Mouse (Mus musculus): ENCODE results near the gene Pbx1. TPM values are rescaled to one million over a fixed set of nuclear protein-coding genes. Genes with fewer than 3 reads are reported as not detected.
A peak's percentile ranks its signal among the peaks of the same experiment; 100 is the strongest.

The Pbx1 gene
- polyA plus RNA-seq, 1 experiment from 2014 or later: 27.5 TPM

DNA sequence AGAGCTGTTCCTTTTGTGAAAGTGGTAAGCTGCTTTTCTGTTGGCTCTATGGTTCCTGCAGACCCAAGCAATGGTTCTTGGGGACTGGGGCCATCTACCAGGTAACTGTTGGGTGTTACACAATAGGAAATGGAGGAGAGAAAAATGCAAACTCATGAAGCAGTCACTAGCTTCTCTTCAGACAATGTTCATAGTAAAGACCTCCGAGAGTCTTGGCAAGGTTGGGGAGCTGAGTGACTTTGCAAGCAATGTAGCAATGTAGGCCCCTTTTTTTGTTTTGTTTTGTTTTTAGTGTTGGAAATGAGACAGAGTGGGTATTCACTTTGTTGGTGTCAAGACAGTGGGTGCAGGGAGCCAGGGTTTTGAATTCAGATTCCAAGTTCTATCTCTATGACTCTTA lies 198.9 kb downstream of the Pbx1 start:
- 97% methylated on average over 1 of the region's 1 CpGs for WGBS

DNA sequence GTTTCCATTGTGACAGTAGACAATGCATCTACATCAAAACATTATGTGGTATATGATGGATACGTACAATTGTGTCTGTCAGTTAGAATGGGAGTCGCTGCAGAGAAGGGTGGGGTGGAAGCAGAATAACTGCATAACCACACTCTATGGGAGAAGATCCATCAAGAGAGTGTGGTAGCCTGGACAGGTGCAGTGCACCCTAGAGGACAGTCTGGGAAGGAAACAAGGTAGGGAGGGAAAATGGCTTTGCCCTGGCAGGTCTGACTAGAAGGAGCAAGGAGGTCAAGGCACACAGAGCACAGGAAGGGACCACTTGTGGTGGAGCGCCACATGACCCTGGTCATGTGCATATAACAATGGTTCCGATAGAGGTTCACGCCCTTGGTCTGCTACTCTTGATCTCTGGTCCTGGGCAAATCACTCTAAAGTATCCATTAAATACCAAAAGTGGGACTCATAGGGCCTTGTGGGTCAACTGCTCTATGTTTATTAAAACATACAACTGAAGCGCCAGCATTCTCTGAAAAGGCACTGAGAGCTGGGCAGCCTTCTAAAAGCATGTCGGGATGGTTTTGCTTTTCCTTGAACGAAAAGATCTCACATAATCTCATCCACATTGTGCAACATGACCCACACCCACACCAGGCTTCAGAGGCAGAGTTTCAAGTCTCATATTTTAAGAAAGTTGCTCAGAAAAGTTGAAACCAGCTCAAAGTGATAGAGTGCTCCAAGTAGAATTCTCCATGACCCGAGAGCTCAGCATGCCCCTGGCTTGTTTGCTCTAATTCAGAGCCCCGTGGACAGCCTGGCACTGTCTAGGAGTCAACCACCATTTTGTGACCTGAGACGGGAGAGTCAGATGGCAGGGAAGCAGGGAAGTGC lies 200.3 kb downstream of the Pbx1 start:
- no peak overlapping the region for H3K4me3 ChIP-seq (replicated peaks)
- no peak overlapping the region for H3K27ac ChIP-seq
- H3K4me2 ChIP-seq (replicated peaks): no peak overlapping the region
- no peaks in the 10 kb centered on the region for H3K9me3 ChIP-seq
- H3K9ac ChIP-seq: no peak overlapping the region
- no peaks in the 10 kb centered on the region for H3K27me3 ChIP-seq (replicated peaks)
- H3K4me1 ChIP-seq (replicated peaks): peaks cover 20% of the 10 kb centered on the region
- ATAC-seq: no peak
- WGBS: 87% methylated on average over 11 of the region's 11 CpGs
- no peaks in the 10 kb centered on the region for H3K36me3 ChIP-seq

More for the DNA sequence above, 198.9 kb downstream of the Pbx1 start:
- Histone ChIP-seq H3K4me1 (replicated peaks) (peaks cover 20% of the 10 kb centered on the region), H3K4me2 (replicated peaks) (no peak overlapping the region), H3K36me3 (no peaks in the 10 kb centered on the region), H3K27me3 (replicated peaks) (no peaks in the 10 kb centered on the region), H3K9ac (no peak overlapping the region), H3K9me3 (no peaks in the 10 kb centered on the region), H3K4me3 (replicated peaks) (no peak overlapping the region), H3K27ac (no peak overlapping the region)
- no peak for ATAC-seq

DNA sequence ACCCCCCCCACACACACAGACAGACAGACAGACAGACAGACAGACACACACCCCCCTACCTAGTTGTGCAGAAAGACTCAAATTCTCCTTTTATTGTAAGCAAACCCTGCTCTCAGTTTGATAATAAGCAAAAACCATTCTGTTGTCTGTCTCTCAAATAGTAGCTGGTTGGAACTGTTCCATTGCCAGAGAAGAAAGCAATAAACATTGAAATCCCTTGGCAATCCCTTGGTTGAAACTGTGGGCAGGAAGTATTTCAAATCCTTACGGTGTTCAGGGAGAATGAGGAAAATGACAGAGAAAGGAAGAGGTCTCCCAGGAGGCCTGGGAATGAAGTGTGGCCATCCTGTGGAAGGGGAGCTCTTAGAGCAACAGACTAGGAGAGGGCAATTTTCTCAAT lies 201.2 kb downstream of the Pbx1 start:
- H3K9ac ChIP-seq: no peak overlapping the region
- H3K27me3 ChIP-seq (replicated peaks): no peaks in the 10 kb centered on the region
- H3K4me1 ChIP-seq (replicated peaks): peaks cover 24% of the 10 kb centered on the region
- no peak for ATAC-seq
- no peaks in the 10 kb centered on the region for H3K36me3 ChIP-seq
- no peak overlapping the region for H3K4me3 ChIP-seq (replicated peaks)
- no peak overlapping the region for H3K4me2 ChIP-seq (replicated peaks)
- H3K9me3 ChIP-seq: no peaks in the 10 kb centered on the region
- 21% methylated on average over 1 of the region's 1 CpGs for WGBS
- no peak overlapping the region for H3K27ac ChIP-seq

DNA sequence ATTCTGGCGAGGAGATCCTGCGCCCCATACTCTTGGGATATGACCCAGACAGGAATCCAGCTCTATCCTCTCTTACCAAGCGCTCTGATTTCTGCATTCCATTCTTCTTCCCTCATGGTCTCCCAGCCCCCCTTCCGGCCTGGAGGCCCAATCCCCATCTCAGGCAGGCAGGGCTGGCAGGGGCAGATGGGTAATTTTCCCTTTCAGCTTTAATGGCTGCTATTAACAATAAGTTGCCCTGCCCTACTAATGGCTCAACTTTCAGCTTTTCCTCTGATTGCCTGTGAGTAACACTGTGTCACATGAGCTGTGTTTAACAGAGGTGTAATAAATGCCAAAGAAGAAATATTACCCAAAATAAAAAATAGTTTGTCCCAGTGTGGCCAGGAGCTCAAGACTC lies 201.9 kb downstream of the Pbx1 start:
- H3K4me2 ChIP-seq (replicated peaks): no peak overlapping the region
- H3K9ac ChIP-seq: no peak overlapping the region
- ATAC-seq: peak; percentile 81
- H3K9me3 ChIP-seq: no peaks in the 10 kb centered on the region
- no peaks in the 10 kb centered on the region for H3K36me3 ChIP-seq
- H3K4me3 ChIP-seq (replicated peaks): no peak overlapping the region
- 53% methylated on average over 4 of the region's 4 CpGs for WGBS
- no peak overlapping the region for H3K27ac ChIP-seq
- peaks cover 24% of the 10 kb centered on the region for H3K4me1 ChIP-seq (replicated peaks)
- no peaks in the 10 kb centered on the region for H3K27me3 ChIP-seq (replicated peaks)

DNA sequence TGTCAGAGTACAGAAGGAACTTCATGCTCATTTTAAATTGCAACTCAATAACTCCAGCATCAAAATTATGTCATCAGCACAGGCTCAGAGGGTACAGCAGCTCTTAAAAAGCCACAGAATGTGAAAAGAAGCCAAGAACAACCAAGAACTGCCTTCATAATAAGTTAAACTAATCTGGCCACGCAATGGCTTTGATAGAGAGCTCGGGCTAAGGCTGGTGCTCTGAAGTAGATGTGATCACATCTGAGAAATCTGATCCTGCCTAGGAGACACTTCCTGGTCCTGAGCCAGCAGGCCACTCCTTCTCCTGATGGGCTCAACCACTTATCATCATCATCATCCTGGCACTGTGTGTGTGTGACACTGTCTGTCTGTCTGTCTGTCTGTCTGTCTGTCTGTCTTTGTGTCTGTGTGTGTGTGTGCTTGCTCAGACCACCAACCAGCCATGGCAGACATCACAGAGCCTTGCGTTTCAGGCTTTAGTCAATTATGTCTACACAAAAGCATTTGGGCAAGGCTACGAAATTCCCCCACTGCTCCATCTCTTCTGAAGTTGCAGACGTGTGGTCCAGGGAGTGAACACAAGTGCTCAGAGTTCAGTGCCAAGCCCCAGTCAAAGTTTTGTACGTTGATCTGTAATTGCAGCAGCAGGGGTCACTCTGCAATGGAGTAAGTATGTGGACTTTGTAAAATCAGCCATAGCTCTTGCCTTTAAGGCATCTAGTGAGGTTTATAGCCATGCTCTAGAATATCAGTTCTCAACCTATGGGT lies 203.1 kb downstream of the Pbx1 start:
- ATAC-seq: no peak
- H3K36me3 ChIP-seq: no peaks in the 10 kb centered on the region
- no peaks in the 10 kb centered on the region for H3K9me3 ChIP-seq
- H3K27me3 ChIP-seq (replicated peaks): no peaks in the 10 kb centered on the region
- H3K27ac ChIP-seq: no peak overlapping the region
- H3K4me2 ChIP-seq (replicated peaks): no peak overlapping the region
- H3K4me3 ChIP-seq (replicated peaks): no peak overlapping the region
- no peak overlapping the region for H3K9ac ChIP-seq
- 80% methylated on average over 6 of the region's 6 CpGs for WGBS
- H3K4me1 ChIP-seq (replicated peaks): peaks cover 24% of the 10 kb centered on the region

DNA sequence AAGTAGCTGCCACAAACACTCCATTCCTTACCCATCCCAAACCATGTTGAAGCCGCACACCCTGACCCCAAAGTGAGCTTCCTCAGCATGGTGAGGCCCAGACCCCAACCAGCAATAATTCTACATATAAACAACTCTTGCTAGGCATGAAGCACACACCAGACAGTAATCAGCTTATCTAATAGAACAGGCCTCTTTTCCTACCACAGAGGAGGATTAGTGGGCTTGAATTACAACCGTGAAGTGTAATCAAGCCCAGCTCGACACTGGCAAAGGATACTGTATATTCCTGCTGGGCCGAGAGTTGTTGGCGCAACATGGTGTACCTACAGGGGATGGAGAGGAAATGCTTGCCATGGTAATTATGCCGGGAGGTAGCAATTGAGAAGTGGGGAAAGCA lies 205.9 kb downstream of the Pbx1 start:
- Histone ChIP-seq H3K9me3 (no peaks in the 10 kb centered on the region), H3K4me2 (replicated peaks) (no peak overlapping the region), H3K36me3 (no peaks in the 10 kb centered on the region), H3K27ac (no peak overlapping the region), H3K4me1 (replicated peaks) (peaks cover 17% of the 10 kb centered on the region), H3K4me3 (replicated peaks) (no peak overlapping the region), H3K27me3 (replicated peaks) (no peaks in the 10 kb centered on the region), H3K9ac (no peak overlapping the region)
- 55% methylated on average over 6 of the region's 6 CpGs for WGBS
- no peak for ATAC-seq

DNA sequence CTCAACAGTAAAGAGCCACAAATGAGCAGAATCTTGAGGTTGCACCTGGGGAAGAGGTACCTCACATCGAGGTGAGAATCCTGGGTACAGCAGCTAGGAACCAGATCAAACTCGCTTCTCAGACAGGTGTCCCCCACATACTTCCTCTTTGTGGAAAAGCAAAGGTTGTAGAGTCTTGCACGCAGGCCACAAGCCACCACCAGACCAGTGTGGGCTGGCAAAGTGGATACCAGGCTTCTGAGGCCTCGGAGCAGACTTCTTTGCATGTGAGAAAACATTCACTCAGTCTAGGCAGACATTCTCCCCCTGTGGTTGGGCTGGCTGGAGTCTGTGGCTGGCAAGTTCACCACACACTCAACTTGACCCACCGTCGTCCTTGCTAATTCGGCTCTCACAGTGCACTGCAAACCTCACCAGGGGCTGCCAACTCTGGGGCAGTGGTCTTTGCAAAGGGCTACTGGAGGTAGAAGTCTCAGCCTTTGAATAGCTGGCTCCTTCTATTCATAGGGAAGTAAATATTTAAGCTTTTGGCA lies 206.4 kb downstream of the Pbx1 start:
- H3K27ac ChIP-seq: no peak overlapping the region
- no peak overlapping the region for H3K4me3 ChIP-seq (replicated peaks)
- no peak for ATAC-seq
- peaks cover 15% of the 10 kb centered on the region for H3K4me1 ChIP-seq (replicated peaks)
- H3K36me3 ChIP-seq: no peaks in the 10 kb centered on the region
- H3K27me3 ChIP-seq (replicated peaks): no peaks in the 10 kb centered on the region
- no peak overlapping the region for H3K4me2 ChIP-seq (replicated peaks)
- H3K9me3 ChIP-seq: no peaks in the 10 kb centered on the region
- no peak overlapping the region for H3K9ac ChIP-seq
- WGBS: 78% methylated on average over 7 of the region's 7 CpGs

DNA sequence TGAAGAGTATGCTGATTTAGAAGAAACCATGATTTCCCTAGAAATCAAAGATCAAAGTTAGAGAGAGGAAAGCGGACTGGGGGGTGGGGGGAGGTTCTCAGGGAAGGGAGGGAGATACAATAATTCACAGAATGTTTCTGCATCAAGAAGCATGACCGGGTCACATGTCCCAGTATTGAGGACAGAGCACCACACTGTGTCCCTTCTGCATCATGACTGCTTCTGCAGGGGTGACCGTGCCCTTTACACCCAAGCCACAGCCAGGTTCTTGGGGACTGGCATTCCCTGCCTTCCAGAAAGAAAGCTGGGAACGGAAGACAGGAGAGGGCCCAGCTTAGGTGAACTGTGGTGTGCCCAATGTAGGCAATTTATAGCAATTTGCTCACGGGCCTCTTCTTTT lies 207.9 kb downstream of the Pbx1 start:
- Histone ChIP-seq H3K4me2 (replicated peaks) (no peak overlapping the region), H3K9me3 (no peaks in the 10 kb centered on the region), H3K4me1 (replicated peaks) (peaks cover 9% of the 10 kb centered on the region; the same call in 1 of the 2 replicates), H3K27ac (no peak overlapping the region), H3K4me3 (replicated peaks) (no peak overlapping the region), H3K9ac (no peak overlapping the region), H3K36me3 (no peaks in the 10 kb centered on the region), H3K27me3 (replicated peaks) (no peaks in the 10 kb centered on the region)
- WGBS: 86% methylated on average over 5 of the region's 5 CpGs
- ATAC-seq: no peak

DNA sequence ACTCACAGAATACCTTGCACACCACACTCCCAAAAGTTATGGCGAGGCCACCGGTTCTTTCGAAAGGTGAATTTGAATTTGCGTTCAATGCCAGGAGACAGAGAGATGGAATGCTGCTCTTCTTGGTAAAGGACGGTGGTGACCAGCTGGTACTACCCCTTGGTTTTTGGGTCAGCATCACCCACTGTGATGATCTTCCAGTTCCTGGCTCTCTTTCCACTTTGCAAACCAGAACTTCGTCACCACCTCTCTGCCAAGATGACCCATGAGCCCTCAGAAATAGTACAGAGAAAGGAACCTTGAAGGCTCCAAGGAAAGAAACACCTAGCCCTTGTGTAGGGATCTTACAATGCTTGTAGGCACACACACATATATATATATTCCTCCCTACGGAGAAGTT lies 209.3 kb downstream of the Pbx1 start:
- Histone ChIP-seq H3K4me1 (replicated peaks) (peaks cover 9% of the 10 kb centered on the region; the same call in 1 of the 2 replicates), H3K27ac (no peak overlapping the region), H3K4me2 (replicated peaks) (no peak overlapping the region), H3K9me3 (no peaks in the 10 kb centered on the region), H3K9ac (no peak overlapping the region), H3K27me3 (replicated peaks) (no peaks in the 10 kb centered on the region), H3K36me3 (no peaks in the 10 kb centered on the region), H3K4me3 (replicated peaks) (no peak overlapping the region)
- ATAC-seq: no peak
- WGBS: 92% methylated on average over 7 of the region's 7 CpGs

DNA sequence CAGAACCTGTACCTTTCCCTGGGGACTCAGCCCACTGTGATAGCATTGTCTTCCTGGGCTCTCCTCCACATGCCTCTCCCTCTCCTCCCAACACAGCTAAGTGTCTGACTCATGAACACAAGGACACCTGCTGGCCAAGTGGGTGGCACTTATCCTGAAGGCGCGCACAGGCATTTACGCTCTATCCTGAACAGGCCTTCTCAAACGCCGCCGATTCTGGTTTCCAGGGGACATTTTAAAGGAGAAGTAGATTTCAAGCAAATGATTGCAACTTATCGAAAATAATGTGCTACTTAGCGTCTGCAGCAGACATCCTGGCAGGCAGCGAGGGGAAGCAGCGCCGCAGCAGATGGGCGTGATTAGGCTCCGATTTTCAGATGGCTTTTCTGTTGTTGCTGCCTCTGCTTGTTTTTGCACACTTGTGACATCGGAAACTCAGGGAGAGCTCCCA lies 211.0 kb downstream of the Pbx1 start:
- ATAC-seq: peak; percentile 40; the same call in 1 of the 2 replicates
- peaks cover 10% of the 10 kb centered on the region; the same call in 1 of the 2 replicates for H3K4me1 ChIP-seq (replicated peaks)
- no peak overlapping the region for H3K27ac ChIP-seq
- H3K9ac ChIP-seq: no peak overlapping the region
- no peaks in the 10 kb centered on the region for H3K9me3 ChIP-seq
- H3K27me3 ChIP-seq (replicated peaks): no peaks in the 10 kb centered on the region
- no peak overlapping the region for H3K4me3 ChIP-seq (replicated peaks)
- H3K36me3 ChIP-seq: no peaks in the 10 kb centered on the region
- 76% methylated on average over 14 of the region's 14 CpGs for WGBS
- no peak overlapping the region for H3K4me2 ChIP-seq (replicated peaks)

DNA sequence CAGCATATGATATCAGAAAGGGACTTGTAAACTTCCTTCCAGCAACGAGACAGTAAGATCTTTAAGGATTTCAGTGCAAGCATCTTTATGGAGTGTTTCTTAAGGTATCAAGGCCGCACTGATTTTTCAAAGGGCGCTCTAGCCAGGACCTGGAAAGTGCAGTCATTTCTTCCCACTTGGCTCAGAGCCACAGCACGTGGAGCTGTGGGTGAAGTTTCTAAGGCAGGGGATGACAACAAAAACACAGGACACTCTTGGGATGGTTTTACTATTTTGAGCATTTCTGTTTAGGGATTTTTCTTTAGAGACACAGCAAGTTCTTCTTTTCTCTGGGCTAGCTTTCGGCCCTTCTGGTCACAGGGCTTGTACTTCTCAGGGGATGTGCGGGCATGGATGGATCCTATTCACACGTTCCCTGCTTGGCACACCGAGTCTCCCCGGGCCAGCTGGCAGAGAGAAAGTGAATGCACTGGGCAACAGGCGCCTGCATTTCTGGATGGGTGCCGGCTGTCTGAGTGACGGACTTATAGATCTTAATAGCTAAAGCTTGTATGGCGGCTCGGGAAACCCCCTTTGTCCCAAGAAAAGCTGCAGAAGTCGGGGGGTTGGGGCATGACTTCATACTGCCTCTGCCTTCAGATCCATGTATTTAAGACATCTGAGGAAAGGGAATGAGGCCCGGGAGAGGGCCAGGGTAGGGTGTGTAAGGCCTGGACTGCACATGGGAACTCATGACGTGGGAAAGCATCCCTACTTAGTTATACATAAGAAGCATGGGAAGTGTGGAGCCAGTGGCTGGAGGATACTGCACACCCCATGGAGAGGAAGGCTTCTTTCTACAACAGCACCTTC lies 215.9 kb downstream of the Pbx1 start:
- Histone ChIP-seq H3K4me2 (replicated peaks) (no peak overlapping the region), H3K9me3 (no peaks in the 10 kb centered on the region), H3K27ac (no peak overlapping the region), H3K4me3 (replicated peaks) (no peak overlapping the region), H3K4me1 (replicated peaks) (peaks cover 25% of the 10 kb centered on the region; the same call in 1 of the 2 replicates), H3K36me3 (no peaks in the 10 kb centered on the region), H3K9ac (no peak overlapping the region), H3K27me3 (replicated peaks) (no peaks in the 10 kb centered on the region)
- ATAC-seq: no peak
- WGBS: 66% methylated on average over 17 of the region's 17 CpGs

DNA sequence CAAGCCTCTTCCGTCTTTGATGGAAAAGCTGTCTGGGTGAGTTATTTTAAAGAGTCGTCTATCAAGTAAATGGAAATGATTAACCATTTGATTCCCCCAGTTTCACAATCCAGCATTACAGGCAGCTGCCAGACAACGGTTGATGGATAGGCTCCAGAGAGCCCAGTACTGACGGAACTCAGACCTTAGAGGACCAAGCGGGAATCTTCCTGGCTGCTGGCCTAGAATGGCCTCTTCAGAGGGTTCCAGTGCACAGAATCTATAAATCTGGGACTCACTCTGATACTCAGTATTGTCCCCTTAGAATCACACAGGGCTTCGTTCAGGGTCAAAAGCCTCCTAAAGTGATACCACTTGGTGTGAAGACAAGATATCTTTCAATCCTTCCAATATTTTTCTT lies 216.6 kb downstream of the Pbx1 start:
- Histone ChIP-seq H3K9ac (no peak overlapping the region), H3K27ac (no peak overlapping the region), H3K4me3 (replicated peaks) (no peak overlapping the region), H3K36me3 (no peaks in the 10 kb centered on the region), H3K4me1 (replicated peaks) (peaks cover 21% of the 10 kb centered on the region; the same call in 1 of the 2 replicates), H3K27me3 (replicated peaks) (no peaks in the 10 kb centered on the region), H3K9me3 (no peaks in the 10 kb centered on the region), H3K4me2 (replicated peaks) (no peak overlapping the region)
- 61% methylated on average over 6 of the region's 6 CpGs for WGBS
- ATAC-seq: no peak

Data from intestine, embryonic 15.5 days (tissue).